Mouse (Mus musculus): ENCODE measurements at regions not wholly inside any gene's neighbourhood (a gene's known extent, or its start where the extent isn't known, plus 50 kb on each side); places are given as distances from the start of the nearest gene placed in this dataset. TPM values are rescaled to one million over a fixed set of nuclear protein-coding genes. Genes with fewer than 3 reads are reported as not detected.

GRCm38 (mm10) chr4:87332968-87333367 lies 102.7 kb upstream of the Slc24a2 start:
- no peak for DNase-seq (ENCODE audit: low read depth in 3 of 3, low spot score in 3 of 3)
- 58% methylated on average over 2 of the region's 2 CpGs for WGBS (ENCODE audit: insufficient replicate concordance)

GRCm38 (mm10) chr4:87329136-87329535 lies 98.9 kb upstream of the Slc24a2 start:
- H3K4me3 ChIP-seq (ENCODE audit: insufficient read depth in 1 of 2, low read depth in 2 of 2, low read length in 2 of 2) = no peak overlapping the region
- no peak overlapping the region for H3K9ac ChIP-seq (replicated peaks)
- TF ChIP-seq CTCF (IDR thresholded peaks at IDR 0.05; ENCODE audit: low read depth) = no peak
- no peak for TF ChIP-seq EP300 (IDR thresholded peaks at IDR 0.05; ENCODE audit: low read depth)
- ATAC-seq (ENCODE audit: insufficient read depth) (no peak), DNase-seq (ENCODE audit: low read depth in 3 of 3, low spot score in 3 of 3) (no peak)
- H3K27ac ChIP-seq = no peak overlapping the region
- H3K9me3 ChIP-seq (ENCODE audit: control insufficient read depth, low read length) = no peaks in the 10 kb centered on the region
- H3K36me3 ChIP-seq (replicated peaks; ENCODE audit: control insufficient read depth, insufficient read depth, low read depth) = no peaks in the 10 kb centered on the region
- H3K27me3 ChIP-seq (ENCODE audit: control insufficient read depth, insufficient read depth, low read length) = no peaks in the 10 kb centered on the region
- H3K4me2 ChIP-seq (ENCODE audit: low read depth) = no peak overlapping the region
- H3K4me1 ChIP-seq (replicated peaks; ENCODE audit: control insufficient read depth in 2 of 2, insufficient read depth in 2 of 2, low read length in 1 of 2) = no peaks in the 10 kb centered on the region
- WGBS (ENCODE audit: insufficient replicate concordance) = 57% methylated on average over 6 of the region's 6 CpGs

More at GRCm38 (mm10) chr4:87332968-87333367, 102.7 kb upstream of the Slc24a2 start:
- Histone ChIP-seq H3K9ac (replicated peaks) (no peak overlapping the region), H3K4me2 (ENCODE audit: low read depth) (no peak overlapping the region), H3K27me3 (ENCODE audit: control insufficient read depth, insufficient read depth, low read length) (no peaks in the 10 kb centered on the region), H3K27ac (no peak overlapping the region), H3K4me3 (ENCODE audit: insufficient read depth in 1 of 2, low read depth in 2 of 2, low read length in 2 of 2) (no peak overlapping the region), H3K36me3 (replicated peaks; ENCODE audit: control insufficient read depth, insufficient read depth, low read depth) (no peaks in the 10 kb centered on the region), H3K4me1 (replicated peaks; ENCODE audit: control insufficient read depth in 2 of 2, insufficient read depth in 2 of 2, low read length in 1 of 2) (no peaks in the 10 kb centered on the region), H3K9me3 (ENCODE audit: control insufficient read depth, low read length) (no peaks in the 10 kb centered on the region)
- no peak for ATAC-seq (ENCODE audit: insufficient read depth)
- TF ChIP-seq EP300 (IDR thresholded peaks at IDR 0.05; ENCODE audit: low read depth) = no peak

DNA sequence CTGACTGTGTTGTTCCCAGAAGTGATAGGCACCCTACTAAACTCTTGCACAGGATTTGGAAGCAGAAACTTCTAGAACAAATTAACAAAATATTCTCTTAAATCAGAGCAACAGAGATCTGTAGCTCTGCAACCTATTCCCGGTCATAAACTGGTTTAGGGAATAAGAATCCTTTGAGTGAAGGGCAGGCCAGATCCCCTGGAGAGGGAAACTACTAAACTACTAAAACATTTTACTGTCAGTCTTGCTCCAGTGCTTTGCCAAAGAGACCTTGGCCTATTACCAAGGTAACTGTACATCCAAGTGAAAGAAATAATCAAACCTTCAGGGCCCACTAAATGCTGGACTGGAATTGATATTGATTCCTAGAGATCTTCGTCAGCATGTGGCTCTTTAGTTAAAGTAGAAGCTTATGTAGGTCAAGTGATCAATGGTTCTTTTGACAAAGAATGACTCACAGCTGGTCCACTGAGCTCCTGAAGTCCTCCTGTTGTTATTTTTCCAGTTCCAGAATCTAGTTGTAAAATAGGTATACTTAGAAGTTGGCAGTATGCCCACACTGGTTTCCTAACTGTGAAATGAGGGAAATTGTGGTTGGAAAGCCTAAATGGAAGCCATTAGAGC lies 91.6 kb upstream of the Slc24a2 start:
- no peak overlapping the region for H3K4me2 ChIP-seq (ENCODE audit: low read depth)
- 40% methylated on average over 2 of the region's 2 CpGs for WGBS (ENCODE audit: insufficient replicate concordance)
- H3K27ac ChIP-seq = no peak overlapping the region
- no peaks in the 10 kb centered on the region for H3K36me3 ChIP-seq (replicated peaks; ENCODE audit: control insufficient read depth, insufficient read depth, low read depth)
- H3K4me3 ChIP-seq (ENCODE audit: insufficient read depth in 1 of 2, low read depth in 2 of 2, low read length in 2 of 2) = no peak overlapping the region
- DNase-seq (ENCODE audit: low read depth in 3 of 3, low spot score in 3 of 3) = no peak
- ATAC-seq (ENCODE audit: insufficient read depth) = no peak
- no peaks in the 10 kb centered on the region for H3K9me3 ChIP-seq (ENCODE audit: control insufficient read depth, low read length)
- H3K4me1 ChIP-seq (replicated peaks; ENCODE audit: control insufficient read depth in 2 of 2, insufficient read depth in 2 of 2, low read length in 1 of 2) = no peaks in the 10 kb centered on the region
- no peak overlapping the region for H3K9ac ChIP-seq (replicated peaks)
- no peaks in the 10 kb centered on the region for H3K27me3 ChIP-seq (ENCODE audit: control insufficient read depth, insufficient read depth, low read length)
- no peak for TF ChIP-seq CTCF (IDR thresholded peaks at IDR 0.05; ENCODE audit: low read depth)
- no peak for TF ChIP-seq EP300 (IDR thresholded peaks at IDR 0.05; ENCODE audit: low read depth)

DNA sequence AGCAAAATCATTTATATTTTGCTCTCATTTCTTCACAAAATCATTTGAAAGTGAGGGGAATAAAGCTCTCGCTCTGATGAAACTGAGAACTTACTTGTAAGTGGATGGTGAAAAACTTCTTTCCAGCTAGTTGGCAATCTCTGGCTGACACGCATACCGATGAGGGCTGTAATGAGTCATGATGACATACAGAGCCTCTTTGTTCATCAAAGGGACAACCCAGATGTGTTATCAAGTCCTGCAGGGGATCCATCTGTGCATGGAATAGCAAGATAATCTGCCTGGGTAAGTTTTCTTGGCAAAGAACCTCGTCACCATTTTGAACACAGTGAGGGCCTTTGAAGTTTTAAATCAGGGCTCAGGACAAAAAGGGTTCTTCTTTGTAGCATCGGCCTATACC lies 67.9 kb upstream of the Slc24a2 start:
- H3K36me3 ChIP-seq (replicated peaks; ENCODE audit: control insufficient read depth, insufficient read depth, low read depth) = no peaks in the 10 kb centered on the region
- 57% methylated on average over 5 of the region's 5 CpGs for WGBS (ENCODE audit: insufficient replicate concordance)
- TF ChIP-seq EP300 (IDR thresholded peaks at IDR 0.05; ENCODE audit: low read depth) (no peak), CTCF (IDR thresholded peaks at IDR 0.05; ENCODE audit: low read depth) (no peak)
- H3K4me2 ChIP-seq (ENCODE audit: low read depth) = no peak overlapping the region
- ATAC-seq (ENCODE audit: insufficient read depth) (no peak), DNase-seq (ENCODE audit: low read depth in 3 of 3, low spot score in 3 of 3) (no peak)
- no peaks in the 10 kb centered on the region for H3K9me3 ChIP-seq (ENCODE audit: control insufficient read depth, low read length)
- H3K9ac ChIP-seq (replicated peaks) = no peak overlapping the region
- no peak overlapping the region for H3K27ac ChIP-seq
- no peaks in the 10 kb centered on the region for H3K27me3 ChIP-seq (ENCODE audit: control insufficient read depth, insufficient read depth, low read length)
- H3K4me1 ChIP-seq (replicated peaks; ENCODE audit: control insufficient read depth in 2 of 2, insufficient read depth in 2 of 2, low read length in 1 of 2) = no peaks in the 10 kb centered on the region
- H3K4me3 ChIP-seq (ENCODE audit: insufficient read depth in 1 of 2, low read depth in 2 of 2, low read length in 2 of 2) = no peak overlapping the region

DNA sequence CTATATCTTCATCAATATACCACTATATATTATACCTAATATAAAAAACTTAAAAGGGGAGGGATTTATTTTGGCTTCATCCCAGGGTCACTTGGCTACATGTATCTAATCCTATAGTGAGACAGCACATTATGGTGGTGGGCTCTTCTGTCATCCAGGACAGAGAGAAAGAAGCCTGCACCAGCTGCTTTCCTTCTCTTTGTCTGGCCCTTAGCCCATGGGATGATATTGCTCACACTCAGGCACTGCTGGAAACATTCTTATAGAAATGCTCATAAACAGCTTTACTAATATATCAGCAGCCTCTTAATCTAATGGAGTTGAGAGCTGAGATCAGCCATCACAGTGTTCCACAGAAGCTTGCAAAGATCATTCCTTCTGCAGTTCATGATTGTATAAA lies 64.3 kb upstream of the Slc24a2 start:
- H3K27me3 ChIP-seq (ENCODE audit: control insufficient read depth, insufficient read depth, low read length) = no peaks in the 10 kb centered on the region
- H3K4me2 ChIP-seq (ENCODE audit: low read depth) = no peak overlapping the region
- ATAC-seq (ENCODE audit: insufficient read depth) (no peak), DNase-seq (ENCODE audit: low read depth in 3 of 3, low spot score in 3 of 3) (no peak)
- TF ChIP-seq EP300 (IDR thresholded peaks at IDR 0.05; ENCODE audit: low read depth) = no peak
- no peak for TF ChIP-seq CTCF (IDR thresholded peaks at IDR 0.05; ENCODE audit: low read depth)
- no peaks in the 10 kb centered on the region for H3K36me3 ChIP-seq (replicated peaks; ENCODE audit: control insufficient read depth, insufficient read depth, low read depth)
- no peak overlapping the region for H3K27ac ChIP-seq
- H3K9me3 ChIP-seq (ENCODE audit: control insufficient read depth, low read length) = no peaks in the 10 kb centered on the region
- H3K4me1 ChIP-seq (replicated peaks; ENCODE audit: control insufficient read depth in 2 of 2, insufficient read depth in 2 of 2, low read length in 1 of 2) = no peaks in the 10 kb centered on the region
- no peak overlapping the region for H3K4me3 ChIP-seq (ENCODE audit: insufficient read depth in 1 of 2, low read depth in 2 of 2, low read length in 2 of 2)
- no peak overlapping the region for H3K9ac ChIP-seq (replicated peaks)

Small RNAs in the stretch of these regions (microRNA-seq; reads per million reads assigned to microRNA genes)
- gene Gm23154 = not detected

Data from liver, embryonic 14.5 days (tissue).